Mouse (Mus musculus): Measurements from ENCODE around the gene Gm12790.
"Not testable (repeated sequence)": the region's sequence is repeated elsewhere in the genome, so short reads cannot be mapped to it uniquely, and the experiment has no call there.

The Gm12790 gene

GRCm38 (mm10) chr4:101980949-101981348 lies at the start of gene Gm12790:
Gm12790 (minus strand) TSS chr4:101981049.
- DNase-seq = not testable (repeated sequence)

DNA sequence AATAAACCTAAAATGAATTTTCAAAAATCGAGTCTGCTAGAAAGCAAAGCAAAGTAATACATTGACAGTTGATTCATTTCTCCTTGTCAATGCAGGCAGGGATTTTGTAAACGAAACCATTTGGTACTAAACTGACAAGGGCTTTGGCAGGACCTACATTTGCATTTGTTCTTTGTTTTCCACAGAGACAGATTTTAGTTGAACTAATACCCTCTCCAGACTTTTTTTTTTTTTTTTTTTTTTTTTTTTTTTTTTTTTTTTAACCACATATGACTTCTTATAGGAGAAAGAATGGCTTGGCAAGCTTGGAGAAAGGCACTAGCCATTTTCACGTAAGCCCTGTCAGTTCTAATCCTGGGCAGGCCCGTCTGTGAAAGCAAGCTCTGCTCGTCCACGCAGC lies 45.8 kb upstream of the Gm12790 start:
- no peak for DNase-seq

DNA sequence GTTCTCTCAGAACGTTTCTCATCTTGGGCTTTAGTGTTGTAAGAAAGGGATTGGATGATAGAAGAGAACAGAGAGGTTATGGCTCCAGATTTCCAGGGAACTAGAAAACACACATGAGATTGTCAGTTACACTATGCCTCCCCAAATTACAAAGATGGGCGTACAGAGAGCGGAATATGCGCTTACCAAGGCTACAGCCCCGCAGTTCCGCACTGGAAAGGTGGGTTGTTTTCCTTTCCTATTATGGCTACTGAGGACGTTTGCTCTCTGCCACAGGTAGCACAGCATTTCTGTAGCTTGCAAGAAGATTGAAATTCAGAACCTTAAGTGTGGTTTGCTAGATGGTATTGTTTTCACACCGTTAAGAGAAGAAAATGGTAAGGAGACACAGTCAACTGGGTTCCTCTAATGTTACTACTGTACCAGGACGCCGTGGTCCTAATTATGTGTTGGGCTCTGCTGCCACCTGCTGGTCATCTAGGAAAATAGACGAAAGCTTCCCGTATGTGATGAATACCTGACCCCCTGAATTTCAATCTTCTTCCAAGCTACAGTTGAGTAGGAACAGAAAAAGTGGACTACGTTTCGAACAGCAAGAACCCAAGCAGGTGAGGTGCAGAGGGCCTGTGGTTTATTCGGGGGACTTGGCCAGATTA lies 17.5 kb upstream of the Gm12790 start:
- DNase-seq = peak; percentile 45 to 46

GRCm38 (mm10) chr4:101997426-101997825 lies 16.6 kb upstream of the Gm12790 start:
- no peak for DNase-seq

DNA sequence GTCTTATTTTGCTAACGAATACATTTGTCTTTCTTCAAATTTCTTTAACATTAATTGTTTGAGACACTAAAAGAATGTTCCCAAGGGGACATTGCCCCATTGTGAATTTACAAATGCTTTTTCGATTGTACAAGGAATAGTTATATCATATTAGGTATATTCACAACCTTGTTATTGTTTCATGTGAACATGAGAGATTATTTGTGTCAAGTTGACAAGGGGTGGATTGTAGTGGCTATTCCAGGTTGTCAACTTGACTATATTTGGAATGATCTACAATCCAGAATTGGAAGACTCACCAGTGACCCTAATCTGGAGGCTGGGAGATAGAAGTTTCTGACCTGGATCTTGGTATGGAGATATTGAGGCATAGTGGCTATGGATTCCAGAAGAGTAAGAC lies 5.5 kb upstream of the Gm12790 start, which contains the start of gene Gm12789:
Gene Gm12789 (plus strand): TSS at position 301 of the 400 bp plus-strand sequence.
- not testable (repeated sequence) for DNase-seq

- no peak for DNase-seq
These were observed 4.8 kb upstream of the Gm12790 start for GRCm38 (mm10) chr4:101985678-101986077.

DNA sequence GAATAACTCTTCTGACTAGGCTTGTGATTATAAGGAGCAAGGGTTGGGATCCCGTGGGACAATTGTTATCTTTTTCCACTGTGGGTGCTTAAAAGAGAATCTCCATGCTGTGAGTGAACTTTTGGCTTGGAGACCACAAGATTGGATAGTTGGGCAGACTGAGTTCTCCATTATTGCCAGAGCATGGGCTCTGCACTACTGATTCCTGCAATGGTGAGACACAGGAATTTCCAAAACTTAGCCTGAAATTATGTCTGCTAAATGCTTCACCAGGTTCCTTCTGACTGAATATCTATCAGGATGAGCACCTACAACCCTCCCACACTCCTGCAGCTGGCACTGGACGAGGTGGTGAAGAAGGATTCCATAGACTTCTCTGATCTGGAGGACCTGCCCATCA lies 40.7 kb downstream of the Gm12790 start, which contains the start of gene Gm12794:
Gene Gm12794 (plus strand): TSS at position 301 of the 400 bp plus-strand sequence.
- DNase-seq = not testable (repeated sequence)
